Mouse (Mus musculus) liver, embryonic 14.5 days (tissue): ENCODE measurements around the gene Spop.

Experiments used
- CTCF ChIP-seq: IDR thresholded peaks from 2 replicates; pipeline ENCODE4 v1.5.1; 2016; ENCODE audit warnings: antibody characterized with exemption, low read depth, control low read depth
- EP300 ChIP-seq: IDR thresholded peaks from 2 replicates; pipeline ENCODE4 v1.6.1; 2016; ENCODE audit warnings: antibody characterized with exemption, low read depth

- TF ChIP-seq EP300 (no peak), CTCF (peak; percentile 21; the same call in 1 of the 2 replicates)
Observed at GRCm38 (mm10) chr11:95366280-95366897, 47.5 kb upstream of the Spop start.
